Mouse (Mus musculus) E14TG2a.4 (cell line): ENCODE measurements at regions not wholly inside any gene's neighbourhood (a gene's known extent, or its start where the extent isn't known, plus 50 kb on each side); places are given as distances from the start of the nearest gene placed in this dataset.
A peak's percentile ranks its signal among the peaks of the same experiment; 100 is the strongest.
"Not testable (repeated sequence)": the region's sequence is repeated elsewhere in the genome, so short reads cannot be mapped to it uniquely, and the experiment has no call there.

Experiments used
- H3K27me3 ChIP-seq: 2 replicates; pipeline ENCODE4 v1.6.1; 2014; ENCODE audit warnings: low read length, control low read depth; ENCODE audit not compliant: insufficient read depth
- H3K36me3 ChIP-seq: 2 replicates; pipeline ENCODE4 v1.6.1; 2014; ENCODE audit warnings: low read length, control low read depth; ENCODE audit not compliant: insufficient read depth
- H3K4me1 ChIP-seq: replicated peaks from 2 replicates; pipeline ENCODE4 v1.6.1; 2014; ENCODE audit warnings: low read depth, low read length, control low read depth
- H3K4me3 ChIP-seq: replicated peaks from 2 replicates; pipeline ENCODE4 v1.5.1; 2014; ENCODE audit warnings: mild to moderate bottlenecking, low read length
- H3K9me3 ChIP-seq: 2 replicates; pipeline ENCODE4 v1.6.1; 2014; ENCODE audit warnings: low read length, control low read depth
- CTCF ChIP-seq: conservative IDR thresholded peaks from 2 replicates; pipeline ENCODE4 v1.5.1; 2014; ENCODE audit warnings: low read length
- NANOG ChIP-seq: IDR thresholded peaks from 2 replicates; pipeline ENCODE4 v1.6.1; 2014; ENCODE audit warnings: borderline replicate concordance, low read length, mixed read lengths
- POU5F1 ChIP-seq: IDR thresholded peaks from 2 replicates; pipeline ENCODE4 v1.6.1; 2014; ENCODE audit warnings: low read length, borderline replicate concordance

DNA sequence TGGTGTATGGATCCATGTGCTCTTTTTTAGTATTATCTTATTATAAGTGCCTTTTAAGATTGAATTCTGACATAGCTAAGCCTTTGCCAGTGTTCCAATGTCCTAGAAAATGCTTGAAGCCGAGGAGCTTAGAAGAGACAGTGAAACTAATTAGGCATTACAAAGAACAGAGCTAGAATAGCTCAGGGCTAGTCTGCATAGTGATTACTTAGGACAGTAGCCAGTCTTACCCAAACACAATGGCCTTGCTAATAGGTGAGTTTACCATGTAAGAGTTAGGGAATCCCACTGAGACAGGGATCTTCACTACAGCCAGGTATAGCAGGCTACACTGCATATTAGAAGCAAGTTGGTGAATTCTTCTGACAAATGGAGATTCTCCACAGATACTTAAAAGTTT, 261.6 kb downstream of the Aasdhppt start:
- H3K4me1 ChIP-seq: peaks cover 32% of the 10 kb centered on the region
- peak; percentile 44; the same call in 1 of the 2 replicates for TF ChIP-seq NANOG
- H3K9me3 ChIP-seq, H3K27me3 ChIP-seq, H3K4me3 ChIP-seq, H3K36me3 ChIP-seq: not testable (repeated sequence)

DNA sequence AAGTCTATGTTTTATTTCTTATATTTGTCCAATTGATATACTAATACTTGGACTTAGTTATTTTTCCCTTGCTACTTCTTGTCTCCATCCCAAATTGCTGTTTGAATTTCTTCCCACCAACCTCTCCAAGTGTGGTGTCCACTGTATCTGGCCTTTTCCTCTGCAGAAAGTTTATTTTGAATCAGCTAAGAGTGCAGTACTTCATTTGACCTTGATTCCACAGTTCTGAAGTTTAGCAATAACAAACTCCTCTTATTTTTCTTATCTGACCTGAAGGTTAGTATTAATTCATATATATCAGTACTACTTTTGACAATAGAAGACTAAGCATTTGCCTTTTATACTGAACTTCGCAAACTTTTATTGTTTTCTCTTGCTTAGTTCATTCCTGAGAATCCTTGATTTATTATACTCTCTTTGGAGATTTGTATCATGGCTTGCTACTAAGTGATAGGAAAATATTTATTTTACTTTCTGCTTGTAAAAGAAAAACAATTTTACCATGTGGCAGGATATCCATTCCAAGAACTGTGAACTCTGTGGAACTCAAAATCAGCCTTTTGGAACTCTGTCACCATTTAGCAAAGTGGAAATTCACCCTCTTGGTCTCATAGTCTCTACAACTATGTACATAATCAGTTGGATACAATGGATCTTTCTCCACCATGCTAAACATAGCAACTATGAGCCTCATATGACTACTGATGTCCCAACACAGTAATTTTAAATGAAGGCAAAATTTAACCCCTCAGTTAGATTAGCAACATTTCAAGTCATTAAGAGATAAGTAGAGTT, 268.2 kb downstream of the Aasdhppt start:
- Histone ChIP-seq H3K4me3 (no peak overlapping the region), H3K4me1 (peaks cover 4% of the 10 kb centered on the region; the same call in 1 of the 2 replicates), H3K36me3 (no peaks in the 10 kb centered on the region), H3K27me3 (no peaks in the 10 kb centered on the region), H3K9me3 (no peaks in the 10 kb centered on the region)
- no peak for TF ChIP-seq NANOG
- no peak for TF ChIP-seq POU5F1
- no peak for TF ChIP-seq CTCF

GRCm38 (mm10) chr9:4027181-4027580, 282.1 kb downstream of the Aasdhppt start:
- H3K27me3 ChIP-seq, H3K4me1 ChIP-seq, H3K36me3 ChIP-seq, H3K4me3 ChIP-seq: not testable (repeated sequence)
- TF ChIP-seq NANOG: peak; percentile 26; the same call in 1 of the 2 replicates
- H3K9me3 ChIP-seq: peaks cover 65% of the 10 kb centered on the region

GRCm38 (mm10) chr9:4020093-4020492, 289.2 kb downstream of the Aasdhppt start:
- Histone ChIP-seq H3K27me3 (no peaks in the 10 kb centered on the region), H3K4me3 (no peak overlapping the region), H3K9me3 (peaks cover 29% of the 10 kb centered on the region), H3K36me3 (no peaks in the 10 kb centered on the region), H3K4me1 (no peaks in the 10 kb centered on the region)
- TF ChIP-seq NANOG (peak; percentile 37; the same call in 1 of the 2 replicates), CTCF (no peak)

DNA sequence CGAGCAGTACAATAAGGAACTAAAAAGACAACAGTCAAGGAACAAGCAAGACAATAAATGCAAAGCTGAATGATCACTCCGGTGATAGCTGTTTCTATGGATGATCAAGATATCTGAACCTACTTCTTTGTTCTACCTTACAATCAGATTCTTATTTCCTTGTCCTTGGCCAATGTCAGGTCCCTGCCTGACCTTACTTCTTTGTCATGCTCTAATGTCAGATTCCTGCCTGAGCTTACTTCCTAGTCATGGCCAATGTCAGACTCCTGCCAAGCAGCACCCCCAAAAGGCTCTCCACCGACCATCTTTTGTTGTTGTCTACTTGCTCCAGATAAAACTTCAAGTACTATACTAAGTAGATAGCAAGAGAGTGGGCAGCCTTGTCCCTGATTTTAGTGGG, 312.6 kb downstream of the Aasdhppt start:
- H3K4me1 ChIP-seq: no peaks in the 10 kb centered on the region
- H3K27me3 ChIP-seq: no peaks in the 10 kb centered on the region
- peak; percentile 44; the same call in 1 of the 2 replicates for TF ChIP-seq NANOG
- TF ChIP-seq CTCF: no peak
- peaks cover 66% of the 10 kb centered on the region for H3K9me3 ChIP-seq
- H3K36me3 ChIP-seq: peaks cover 3% of the 10 kb centered on the region; the same call in 1 of the 2 replicates
- no peak overlapping the region for H3K4me3 ChIP-seq

- H3K4me3 ChIP-seq, H3K4me1 ChIP-seq, H3K27me3 ChIP-seq: not testable (repeated sequence)
- H3K36me3 ChIP-seq: peaks cover 23% of the 10 kb centered on the region
- peak; percentile 3; the same call in 1 of the 2 replicates for TF ChIP-seq NANOG
- peaks cover 68% of the 10 kb centered on the region for H3K9me3 ChIP-seq
Measured at GRCm38 (mm10) chr9:3988383-3988782, 320.9 kb downstream of the Aasdhppt start.

DNA sequence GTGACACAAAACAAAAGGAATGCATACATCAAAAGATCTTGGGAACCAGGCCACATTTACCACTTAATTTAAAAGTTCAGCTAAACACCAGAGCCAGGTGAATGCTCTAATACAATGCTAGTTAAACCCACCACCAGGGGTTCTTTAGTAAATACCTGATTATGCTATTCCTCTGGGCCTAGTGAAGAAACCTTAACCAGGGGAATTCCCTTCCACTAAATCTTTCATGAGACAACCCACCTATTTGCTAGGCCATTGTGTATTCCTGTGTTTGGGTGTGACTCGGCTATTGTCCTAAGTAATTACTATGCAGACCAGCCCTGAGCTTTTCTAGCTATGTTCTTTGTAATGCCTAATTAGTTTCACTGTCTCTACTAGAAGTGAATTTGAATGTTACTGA, 321.3 kb downstream of the Aasdhppt start:
- TF ChIP-seq NANOG: peak; percentile 86
- Histone ChIP-seq H3K36me3 (peaks cover 23% of the 10 kb centered on the region), H3K9me3 (peaks cover 64% of the 10 kb centered on the region)
- H3K4me3 ChIP-seq, H3K4me1 ChIP-seq, H3K27me3 ChIP-seq: not testable (repeated sequence)
